ENCODE assay signal across 8 mouse cellular contexts in genomic region chr4:130663810-130664401, GRCm38 (mm10). TPM values are rescaled to one million over a fixed set of nuclear protein-coding genes. Genes with fewer than 3 reads are reported as not detected.
DNase-seq lines count a peak whose midpoint lies in the region; ATAC-seq and TF ChIP-seq lines count a peak whose summit lies in the region.

No protein-coding gene starts in this region.

- H3K4me1 ChIP-seq in ES-E14 (ENCODE audit: control insufficient read depth in 2 of 2, insufficient read depth in 2 of 2, low read length in 2 of 2, poor library complexity in 1 of 2): peaks cover 4 to 11% of the 10 kb centered on the region in 2 experiments
- H3K4me1 ChIP-seq in forebrain, embryonic 15.5 days: peaks cover 47% of the 10 kb centered on the region
- H3K4me1 ChIP-seq in hindbrain, embryonic 12.5 days: peaks cover 33% of the 10 kb centered on the region

- peak overlapping the region; percentile 73 for H3K4me2 ChIP-seq in forebrain, embryonic 15.5 days (replicated peaks)
- H3K4me2 ChIP-seq in hindbrain, embryonic 12.5 days (replicated peaks): peak overlapping the region; percentile 86

- peaks cover 4% of the 10 kb centered on the region for H3K36me3 ChIP-seq in ES-E14 (ENCODE audit: control insufficient read depth, insufficient read depth, low read length, poor library complexity, severe bottlenecking)
- peaks cover under 1% of the 10 kb centered on the region; the same call in 1 of the 2 replicates for H3K36me3 ChIP-seq in forebrain, embryonic 15.5 days
- H3K36me3 ChIP-seq in hindbrain, embryonic 12.5 days: peaks cover 2% of the 10 kb centered on the region; the same call in 1 of the 2 replicates

- peak overlapping the region; percentile 99 for H3K9ac ChIP-seq in ES-E14 (ENCODE audit: insufficient read depth, low read depth, low read length, poor library complexity, severe bottlenecking)
- H3K9ac ChIP-seq in forebrain, embryonic 15.5 days (replicated peaks): peak overlapping the region; percentile 98
- peak overlapping the region; percentile 96 for H3K9ac ChIP-seq in hindbrain, embryonic 12.5 days

- DNase-seq in ES-E14 (ENCODE audit: low read depth, low spot score): no peak
- peak; percentile 17 to 18 for DNase-seq in layer of hippocampus, postnatal 25 days (ENCODE audit: extremely low spot score in 1 of 2, low spot score in 1 of 2)
- peak; percentile 29 to 35 for DNase-seq in lung, postnatal 4 days
- peak; percentile 35 for DNase-seq in right cerebral cortex, postnatal 25 days
- DNase-seq in urinary bladder, postnatal 36 days (ENCODE audit: low spot score in 2 of 2): peak; percentile 27 to 29

- in situ Hi-C loops in ES-E14 (cut with MboI; ENCODE audit: low sequenced_read_pairs in 2 of 2, unreplicated experiment in 2 of 2): no loop called here

- under 1% methylated on average over 22 of the region's 22 CpGs for WGBS in forebrain, embryonic 15.5 days
- WGBS in hindbrain, embryonic 12.5 days: under 1% methylated on average over 22 of the region's 22 CpGs

- peak; percentile 49; the same call in 1 of the 2 replicates for ATAC-seq in cerebellum, adult (ENCODE audit: insufficient number of reproducible peaks, low FRiP score, low TSS enrichment)
- peak; percentile 21 for ATAC-seq in forebrain, embryonic 15.5 days (replicated peaks)
- peak; percentile 21; the same call in 1 of the 2 replicates for ATAC-seq in hindbrain, embryonic 12.5 days (ENCODE audit: low FRiP score)

- no peaks in the 10 kb centered on the region for H3K9me3 ChIP-seq in ES-E14 (ENCODE audit: control insufficient read depth, insufficient read depth, low read depth, low read length)
- H3K9me3 ChIP-seq in forebrain, embryonic 15.5 days: no peaks in the 10 kb centered on the region
- no peaks in the 10 kb centered on the region for H3K9me3 ChIP-seq in hindbrain, embryonic 12.5 days (replicated peaks)

- peak overlapping the region; percentile 96 for H3K27ac ChIP-seq in ES-E14 (ENCODE audit: insufficient read depth, low read depth, low read length, poor library complexity, severe bottlenecking)
- H3K27ac ChIP-seq in forebrain, embryonic 15.5 days (replicated peaks): peak overlapping the region; percentile 94
- H3K27ac ChIP-seq in hindbrain, embryonic 12.5 days: peak overlapping the region; percentile 98

- H3K27me3 ChIP-seq in forebrain, embryonic 15.5 days: no peaks in the 10 kb centered on the region
- H3K27me3 ChIP-seq in hindbrain, embryonic 12.5 days: no peaks in the 10 kb centered on the region

- H3K4me3 ChIP-seq in ES-E14 (ENCODE audit: insufficient read depth in 1 of 2, low read depth in 1 of 2, low read length in 2 of 2, poor library complexity in 1 of 2, severe bottlenecking in 1 of 2): peak overlapping the region; percentile 92 to 96
- peak overlapping the region; percentile 94 for H3K4me3 ChIP-seq in forebrain, embryonic 15.5 days
- H3K4me3 ChIP-seq in hindbrain, embryonic 12.5 days: peak overlapping the region; percentile 89

TF ChIP-seq in ES-E14, 5 proteins besides CTCF, POLR2A, EP300 and RAD21:
- no peak for TF ChIP-seq ZNF384 (IDR thresholded peaks at IDR 0.05; ENCODE audit: low read depth, low read length)
- no peak for TF ChIP-seq HCFC1 (IDR thresholded peaks at IDR 0.05; ENCODE audit: borderline replicate concordance, insufficient read depth, low read length)
- TF ChIP-seq MAFK (IDR thresholded peaks at IDR 0.05; ENCODE audit: insufficient read depth, low read depth, low read length): no peak
- no peak for TF ChIP-seq ZC3H11A (IDR thresholded peaks at IDR 0.05; ENCODE audit: borderline replicate concordance, low read depth, low read length)
- TF ChIP-seq CHD2 (IDR thresholded peaks at IDR 0.05; ENCODE audit: low read depth, low read length): no peak

RNA-seq across cellular contexts. Expression of gene Pum1, which starts 0.8 kb away (rescaled TPM):
- 101 and 126 TPM in 2 replicates for total RNA-seq in ES-E14 (2012; rRNA removed)
- polyA plus RNA-seq in forebrain, embryonic 15.5 days (2015; fragmentation: Nextera tagmentation; extraction: Ambion mirVana): 129 TPM in 2 replicates
- polyA plus RNA-seq in hindbrain, embryonic 12.5 days (2016; fragmentation: Nextera tagmentation; extraction: Ambion mirVana): 119 TPM in 2 replicates
- total RNA-seq in layer of hippocampus, postnatal 25 days (2021): 100 to 1,000 TPM; 112 to 118 TPM
